Mouse (Mus musculus): Measurements from ENCODE around the gene Gm16867. TPM values are rescaled to one million over a fixed set of nuclear protein-coding genes. Genes with fewer than 3 reads are reported as not detected.
"Not testable (repeated sequence)": the region's sequence is repeated elsewhere in the genome, so short reads cannot be mapped to it uniquely, and the experiment has no call there.

Gm16867 gene
- total RNA-seq, 2 experiments from 2014 or later = 6.4 to 6.9 TPM

GRCm38 (mm10) chr14:69467612-69468366, 35.4 kb downstream of the Gm16867 start:
- DNase-seq (ENCODE audit: low spot score in 2 of 2) = not testable (repeated sequence)

GRCm38 (mm10) chr14:69464465-69464864, 38.7 kb downstream of the Gm16867 start:
- DNase-seq (ENCODE audit: low spot score in 2 of 2) = not testable (repeated sequence)

- DNase-seq (ENCODE audit: low spot score in 2 of 2) = not testable (repeated sequence)
Measured at GRCm38 (mm10) chr14:69457691-69458090, 45.5 kb downstream of the Gm16867 start.

GRCm38 (mm10) chr14:69454640-69455039, 48.5 kb downstream of the Gm16867 start:
- not testable (repeated sequence) for DNase-seq (ENCODE audit: low spot score in 2 of 2)

GRCm38 (mm10) chr14:69448845-69449244, 54.3 kb downstream of the Gm16867 start:
- not testable (repeated sequence) for DNase-seq (ENCODE audit: low spot score in 2 of 2)

- DNase-seq (ENCODE audit: low spot score in 2 of 2) = not testable (repeated sequence)
Measured at GRCm38 (mm10) chr14:69447006-69447405, 56.2 kb downstream of the Gm16867 start.

- DNase-seq (ENCODE audit: low spot score in 2 of 2) = not testable (repeated sequence)
Measured at GRCm38 (mm10) chr14:69443092-69443692, 60.0 kb downstream of the Gm16867 start.

- not testable (repeated sequence) for DNase-seq (ENCODE audit: low spot score in 2 of 2)
Measured at GRCm38 (mm10) chr14:69440955-69441354, 62.2 kb downstream of the Gm16867 start.

GRCm38 (mm10) chr14:69438678-69439214, 64.4 kb downstream of the Gm16867 start:
- DNase-seq (ENCODE audit: low spot score in 2 of 2) = not testable (repeated sequence)

GRCm38 (mm10) chr14:69421003-69421402, 82.2 kb downstream of the Gm16867 start:
- not testable (repeated sequence) for DNase-seq (ENCODE audit: low spot score in 2 of 2)

GRCm38 (mm10) chr14:69417545-69417944, 85.6 kb downstream of the Gm16867 start:
- DNase-seq (ENCODE audit: low spot score in 2 of 2) = not testable (repeated sequence)

Other genes with a start within 250 kb of the Gm16867 start
- under 1 TPM in 1 of 2 experiments, not detected in 1; 0.07 TPM for gene Synb, start 209.1 kb downstream of the Gm16867 start, total RNA-seq (2021)
- gene Gm27179, start 9.2 kb upstream of the Gm16867 start, total RNA-seq (2021) = not detected
- gene Entpd4b, start 52.1 kb upstream of the Gm16867 start, total RNA-seq (2021) = 10 to 100 TPM; 30.5 to 33.4 TPM